Mouse (Mus musculus) C2C12 (cell line): Measurements from ENCODE around the gene Icmt. TPM values are rescaled to one million over a fixed set of nuclear protein-coding genes. Genes with fewer than 3 reads are reported as not detected.

Source experiments
- H3K27me3 ChIP-seq: one replicate; pipeline ENCODE4 v1.6.1; 2011; ENCODE audit not compliant: control insufficient read depth, insufficient read depth, insufficient read length
- H3K36me3 ChIP-seq: one replicate; pipeline ENCODE4 v1.6.1; 2011; ENCODE audit not compliant: control insufficient read depth, insufficient read depth
- H3K4me3 ChIP-seq: one replicate; pipeline ENCODE4 v1.5.1; 2011; ENCODE audit warnings: mild to moderate bottlenecking, control low read depth; ENCODE audit not compliant: poor library complexity, insufficient read depth, severe bottlenecking
- H3K79me2 ChIP-seq: one replicate; pipeline ENCODE4 v1.6.1; 2011; ENCODE audit not compliant: control insufficient read depth, insufficient read depth
- H3K79me3 ChIP-seq: one replicate; pipeline ENCODE4 v1.6.1; 2011; ENCODE audit warnings: low read depth, control low read depth
- H3ac ChIP-seq: one replicate; pipeline ENCODE3; 2011; ENCODE audit warnings: low read depth; ENCODE audit not compliant: control insufficient read depth, insufficient read length
- CEBPB ChIP-seq: IDR thresholded peaks from one replicate; pipeline ENCODE4 v1.6.1; 2011; ENCODE audit warnings: low read depth, mild to moderate bottlenecking, control low read depth, moderate library complexity
- CTCF ChIP-seq: IDR thresholded peaks from one replicate; pipeline ENCODE4 v1.5.1; 2011; ENCODE audit not compliant: control insufficient read depth, insufficient read depth, insufficient read length
- FOSL1 ChIP-seq: IDR thresholded peaks from one replicate; pipeline ENCODE4 v1.8.0; 2011; ENCODE audit warnings: mild to moderate bottlenecking, low read length; ENCODE audit not compliant: poor library complexity, insufficient read depth, severe bottlenecking
- MAX ChIP-seq: IDR thresholded peaks from one replicate; pipeline ENCODE4 v1.6.1; 2011; ENCODE audit warnings: mild to moderate bottlenecking, control low read depth
- MYOD1 ChIP-seq: IDR thresholded peaks from one replicate; pipeline ENCODE4 v1.6.1; 2011; ENCODE audit warnings: low read depth; ENCODE audit not compliant: control insufficient read depth, insufficient read length
- MYOG ChIP-seq: IDR thresholded peaks from one replicate; pipeline ENCODE4 v1.6.1; 2011; ENCODE audit not compliant: control insufficient read depth, insufficient read length; ENCODE audit errors: extremely low read depth
- USF1 ChIP-seq: IDR thresholded peaks from one replicate; pipeline ENCODE4 v1.6.1; 2011; ENCODE audit warnings: low read depth, mild to moderate bottlenecking, control low read depth, moderate library complexity
- polyA plus RNA-seq: library from polyadenylated mRNA; unstranded; fragments of >200 nt; fragmentation: generic; extraction: Trizol; gene quantifications from one replicate; pipeline ENCODE4 v1.2.1, GENCODE M21; 2012; ENCODE audit warnings: missing spikeins

Gene Icmt
- polyA plus RNA-seq, 1 experiment: 34.1 TPM

DNA sequence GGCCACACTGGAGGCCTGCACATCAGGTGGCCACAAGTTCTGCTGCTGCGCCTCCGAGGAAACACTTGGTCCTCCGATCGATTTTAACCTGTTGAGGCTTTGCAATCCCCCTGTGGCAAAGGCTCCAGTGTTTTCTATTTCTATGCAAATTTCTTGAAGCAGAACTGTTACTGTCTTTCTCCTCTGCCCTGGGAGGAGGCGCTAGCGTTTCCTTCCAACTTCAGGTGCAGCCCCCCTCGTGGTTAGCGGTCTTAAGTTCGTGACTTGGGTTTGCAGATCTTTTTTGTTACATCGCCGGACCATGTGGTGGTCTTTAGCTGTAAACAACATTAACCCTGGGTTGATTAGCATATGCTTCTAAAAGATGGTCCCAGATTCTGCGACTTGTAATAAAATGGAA is 36.6 kb downstream of the Icmt start:
- H3K79me3 ChIP-seq: peaks cover 38% of the 10 kb centered on the region
- peaks cover 2% of the 10 kb centered on the region for H3K27me3 ChIP-seq
- no peak overlapping the region for H3ac ChIP-seq
- H3K79me2 ChIP-seq: peaks cover 38% of the 10 kb centered on the region
- H3K36me3 ChIP-seq: peaks cover 70% of the 10 kb centered on the region
- TF ChIP-seq USF1: no peak
- no peak for TF ChIP-seq MYOG
- no peak for TF ChIP-seq MYOD1
- TF ChIP-seq MAX: no peak
- TF ChIP-seq CEBPB: no peak
- TF ChIP-seq CTCF: no peak
- TF ChIP-seq FOSL1: no peak
- no peak overlapping the region for H3K4me3 ChIP-seq

DNA sequence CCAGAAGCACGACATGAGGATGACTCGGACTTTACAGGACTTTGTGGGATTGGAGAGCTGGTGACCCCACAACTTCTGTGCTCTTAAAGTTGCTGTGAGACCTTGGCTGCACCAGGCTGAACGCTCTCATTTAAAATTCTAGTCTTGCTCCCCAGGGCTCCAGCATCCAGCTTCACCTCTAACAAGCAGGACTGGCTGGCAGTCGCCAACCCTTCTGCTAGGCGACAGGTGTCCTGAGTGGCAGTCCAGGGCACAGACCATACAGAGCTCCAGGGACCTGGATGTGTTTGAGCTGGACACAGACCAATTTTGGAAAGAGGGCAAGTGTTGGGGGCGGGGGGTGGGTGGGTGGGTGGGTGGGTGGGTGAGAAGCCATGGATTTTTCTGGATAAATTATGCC is 40.7 kb downstream of the Icmt start:
- Histone ChIP-seq H3K36me3 (peaks cover 30% of the 10 kb centered on the region), H3K79me3 (peaks cover 4% of the 10 kb centered on the region), H3ac (no peak overlapping the region), H3K4me3 (no peak overlapping the region), H3K27me3 (peaks cover 13% of the 10 kb centered on the region), H3K79me2 (no peaks in the 10 kb centered on the region)
- TF ChIP-seq USF1 (no peak), CEBPB (no peak), FOSL1 (no peak), MAX (no peak), MYOG (no peak), MYOD1 (no peak), CTCF (no peak)

DNA sequence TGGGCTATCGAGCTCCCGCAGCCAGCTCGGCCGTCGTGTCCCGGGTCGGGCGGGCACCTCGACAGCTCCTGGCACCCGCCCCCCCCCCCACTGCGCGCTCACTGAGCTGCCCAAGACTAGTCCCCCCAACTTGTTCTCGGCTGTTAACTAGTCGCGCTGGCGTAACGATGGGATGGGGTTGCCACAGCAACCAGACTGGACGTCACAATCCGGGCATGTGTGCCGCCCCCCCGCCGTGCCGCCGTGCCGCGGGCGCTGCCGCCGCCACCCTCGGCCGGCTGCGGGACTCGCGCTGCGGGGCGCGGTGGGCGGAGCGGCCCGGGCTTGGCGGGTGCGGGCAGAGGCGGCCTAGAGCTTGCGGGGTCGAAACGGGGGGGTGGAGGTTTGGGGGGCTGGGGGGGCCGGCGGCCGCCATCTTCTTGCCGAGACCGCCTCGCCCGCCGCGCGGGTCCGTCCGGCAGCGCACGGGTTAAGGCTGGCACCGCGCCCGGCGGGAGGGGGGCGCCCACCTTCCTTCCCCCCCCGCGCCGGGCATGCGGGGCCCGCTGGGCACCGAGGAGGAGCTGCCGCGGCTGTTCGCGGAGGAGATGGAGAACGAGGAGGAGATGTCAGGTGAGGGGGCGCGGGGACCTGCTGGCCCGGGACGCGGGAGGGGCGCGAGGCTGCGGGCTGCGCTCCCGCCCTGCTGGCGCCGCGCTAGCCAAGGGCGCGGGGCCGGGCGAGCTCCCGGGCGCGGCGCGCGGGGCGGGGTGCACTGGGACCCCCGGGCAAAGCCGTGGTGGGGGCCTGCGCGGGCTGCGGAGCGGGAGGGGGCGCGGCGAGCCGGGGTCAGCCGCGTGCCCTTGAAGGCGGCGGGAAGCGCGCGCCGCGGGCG is 41.6 kb downstream of the Icmt start, which contains the start of gene Chd5:
TSS of gene Chd5 (plus strand) at position 233 of the 874 bp plus-strand sequence.
- Histone ChIP-seq H3K79me2 (no peaks in the 10 kb centered on the region), H3ac (no peak within 1 kb of the TSS), H3K79me3 (no peaks in the 10 kb centered on the region), H3K4me3 (no peak within 1 kb of the TSS), H3K36me3 (peaks cover 21% of the 10 kb centered on the region), H3K27me3 (peaks cover 13% of the 10 kb centered on the region)
- no peak for TF ChIP-seq MYOG
- no peak for TF ChIP-seq USF1
- TF ChIP-seq FOSL1: no peak
- no peak for TF ChIP-seq MAX
- TF ChIP-seq CEBPB: no peak
- TF ChIP-seq MYOD1: no peak
- no peak for TF ChIP-seq CTCF

DNA sequence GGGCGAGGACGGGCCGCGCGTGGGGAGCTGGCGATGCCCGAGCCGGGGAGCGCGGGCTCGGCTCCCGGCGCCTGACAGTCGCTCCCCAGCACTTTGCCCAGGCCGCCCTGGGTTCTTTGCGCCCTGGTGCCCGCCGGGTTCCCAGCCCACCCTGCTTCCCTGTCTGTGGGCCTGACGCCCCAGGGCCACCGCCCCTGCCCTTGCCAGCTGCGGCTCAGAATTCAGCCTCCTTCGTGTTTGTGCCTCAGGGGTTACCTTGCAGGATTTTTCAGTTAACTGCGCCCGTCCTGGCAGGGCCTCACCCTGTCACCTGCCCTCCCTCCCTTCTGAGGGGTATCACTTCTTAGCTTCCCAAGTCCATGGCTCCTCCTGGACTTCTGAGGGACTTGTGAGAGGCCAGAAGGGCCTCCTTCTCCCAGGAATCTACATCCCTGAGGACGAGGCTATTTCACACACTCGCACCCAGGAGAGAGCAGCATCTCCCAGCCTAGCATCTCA is 42.3 kb downstream of the Icmt start:
- TF ChIP-seq CTCF (no peak), CEBPB (no peak), FOSL1 (no peak), MAX (no peak), USF1 (no peak), MYOD1 (no peak), MYOG (no peak)
- H3ac ChIP-seq: no peak overlapping the region
- H3K79me3 ChIP-seq: no peaks in the 10 kb centered on the region
- H3K36me3 ChIP-seq: peaks cover 14% of the 10 kb centered on the region
- H3K79me2 ChIP-seq: no peaks in the 10 kb centered on the region
- peaks cover 13% of the 10 kb centered on the region for H3K27me3 ChIP-seq
- no peak overlapping the region for H3K4me3 ChIP-seq

DNA sequence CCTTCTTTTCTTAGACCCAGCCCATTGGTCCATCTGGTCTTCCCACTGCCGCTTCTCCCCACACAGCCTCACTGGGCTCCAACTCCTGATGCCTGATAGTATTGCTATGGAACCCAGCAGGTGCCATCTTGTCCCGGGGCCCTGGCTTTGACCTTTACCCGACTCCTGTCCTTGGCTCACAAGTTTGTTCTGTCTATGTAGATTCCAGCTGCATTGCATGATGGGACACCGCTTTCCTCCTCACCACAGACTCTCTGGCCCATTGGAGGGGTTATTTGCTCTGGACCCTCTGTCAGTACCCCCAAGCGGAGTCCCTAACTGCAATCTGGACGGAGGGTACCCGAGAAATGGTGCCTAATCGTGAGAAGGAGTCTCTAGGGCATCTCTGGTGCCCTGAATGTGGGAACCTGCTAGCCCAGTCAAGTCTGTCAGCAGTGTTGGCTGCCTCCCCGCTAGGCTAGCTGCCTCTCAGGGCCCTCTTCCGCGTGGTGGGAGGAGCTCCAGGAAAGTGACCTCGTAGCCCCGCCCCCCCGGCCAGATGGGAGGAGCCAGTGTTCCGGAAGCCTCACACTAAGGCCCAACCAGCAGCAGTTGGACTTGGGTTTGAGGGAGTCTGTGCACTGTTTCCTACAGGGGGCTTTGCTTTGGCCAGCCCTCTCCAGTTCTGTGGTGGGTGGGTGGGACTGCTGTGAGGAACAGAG is 43.7 kb downstream of the Icmt start:
- TF ChIP-seq CTCF: no peak
- TF ChIP-seq FOSL1: no peak
- no peak for TF ChIP-seq MYOG
- no peak for TF ChIP-seq MAX
- no peak for TF ChIP-seq MYOD1
- TF ChIP-seq CEBPB: no peak
- no peak for TF ChIP-seq USF1
- H3K36me3 ChIP-seq: peaks cover under 1% of the 10 kb centered on the region
- no peak overlapping the region for H3K4me3 ChIP-seq
- no peak overlapping the region for H3ac ChIP-seq
- no peaks in the 10 kb centered on the region for H3K79me3 ChIP-seq
- no peaks in the 10 kb centered on the region for H3K79me2 ChIP-seq
- H3K27me3 ChIP-seq: peaks cover 13% of the 10 kb centered on the region
